Mouse (Mus musculus) testis, postnatal 14 days (tissue): ENCODE measurements around the gene Usp29.

ENCODE experiments used
- DNase-seq: peaks from one replicate; pipeline ENCODE4 v3.0.0; 2021; ENCODE audit warnings: low spot score

The Usp29 gene

GRCm38 (mm10) chr7:6730241-6730640 lies at the start of gene Usp29, which contains the start of gene Peg3:
TSS of gene Usp29 (plus strand) at chr7:6730578.
TSS of gene Peg3 (minus strand) at chr7:6730431.
- peak; percentile 89 for DNase-seq

GRCm38 (mm10) chr7:6685511-6685910 lies 44.9 kb upstream of the Usp29 start:
- no peak for DNase-seq

- DNase-seq = peak; percentile 89
These were observed 33.9 kb upstream of the Usp29 start, which contains the start of gene Zim1 for GRCm38 (mm10) chr7:6696241-6697045. TSS of gene Zim1 (minus strand) at chr7:6696450.

GRCm38 (mm10) chr7:6699230-6699629 lies 31.1 kb upstream of the Usp29 start:
- no peak for DNase-seq

GRCm38 (mm10) chr7:6707416-6708015 lies 22.9 kb upstream of the Usp29 start:
- DNase-seq = no peak

GRCm38 (mm10) chr7:6708451-6709180 lies 21.8 kb upstream of the Usp29 start:
- DNase-seq = no peak

- DNase-seq = no peak
These were observed 21.0 kb upstream of the Usp29 start for GRCm38 (mm10) chr7:6709396-6709795.

- peak; percentile 92 for DNase-seq
These were observed 2.8 kb upstream of the Usp29 start for GRCm38 (mm10) chr7:6727351-6728121.

- peak; percentile 98 for DNase-seq
These were observed 2.0 kb upstream of the Usp29 start for GRCm38 (mm10) chr7:6728263-6728931.

- DNase-seq = peak; percentile 99
These were observed 1.1 kb upstream of the Usp29 start for GRCm38 (mm10) chr7:6729061-6729817.

- no peak for DNase-seq
These were observed 423 bp downstream of the Usp29 start for GRCm38 (mm10) chr7:6730801-6731200.

GRCm38 (mm10) chr7:6731373-6731772 lies 995 bp downstream of the Usp29 start:
- no peak for DNase-seq

- no peak for DNase-seq
These were observed 1.6 kb downstream of the Usp29 start for GRCm38 (mm10) chr7:6731930-6732329.

GRCm38 (mm10) chr7:6736060-6736459 lies 5.7 kb downstream of the Usp29 start:
- no peak for DNase-seq

- no peak for DNase-seq
These were observed 14.0 kb downstream of the Usp29 start for GRCm38 (mm10) chr7:6744281-6744904.

GRCm38 (mm10) chr7:6749196-6749595 lies 18.8 kb downstream of the Usp29 start:
- peak; percentile 28 for DNase-seq

GRCm38 (mm10) chr7:6753440-6753839 lies 23.1 kb downstream of the Usp29 start:
- no peak for DNase-seq

GRCm38 (mm10) chr7:6756777-6757291 lies 26.5 kb downstream of the Usp29 start:
- DNase-seq = no peak

- DNase-seq = no peak
These were observed 29.3 kb downstream of the Usp29 start for GRCm38 (mm10) chr7:6759698-6760097.

- DNase-seq = no peak
These were observed 29.8 kb downstream of the Usp29 start for GRCm38 (mm10) chr7:6760170-6760569.
